Mouse (Mus musculus) lung, embryonic 14.5 days (tissue): ENCODE measurements around the gene Pskh1. TPM values are rescaled to one million over a fixed set of nuclear protein-coding genes. Genes with fewer than 3 reads are reported as not detected.

Source experiments
- ATAC-seq: fragments of 200-750 bp; cut with Nextera tagmentation; 2 replicates; pipeline ENCODE4 v1.8.0; 2017; ENCODE audit warnings: mild to moderate bottlenecking, moderate TSS enrichment, moderate library complexity; ENCODE audit not compliant: insufficient read depth
- DNase-seq: peaks from one replicate; pipeline ENCODE4 v3.0.0-alpha.2; 2015
- H3K27ac ChIP-seq: fragments of 300-500 bp; sonication (generic); 2 replicates; pipeline ENCODE4 v1.5.1; 2014; ENCODE audit warnings: low read depth, mild to moderate bottlenecking, moderate library complexity
- H3K27me3 ChIP-seq: fragments of 300-500 bp; sonication (generic); 2 replicates; pipeline ENCODE4 v1.6.1; 2014; ENCODE audit warnings: low read length, control low read depth; ENCODE audit not compliant: insufficient read depth
- H3K36me3 ChIP-seq: fragments of 300-500 bp; sonication (generic); 2 replicates; pipeline ENCODE4 v1.6.1; 2014; ENCODE audit warnings: control low read depth; ENCODE audit not compliant: insufficient read depth
- H3K4me1 ChIP-seq: fragments of 300-500 bp; sonication (generic); 2 replicates; pipeline ENCODE4 v1.6.1; 2014; ENCODE audit warnings: antibody characterized with exemption, control low read depth; ENCODE audit not compliant: insufficient read depth
- H3K4me2 ChIP-seq: fragments of 300-500 bp; sonication (generic); 2 replicates; pipeline ENCODE4 v1.6.1; 2014; ENCODE audit warnings: mild to moderate bottlenecking
- H3K4me3 ChIP-seq: fragments of 300-500 bp; sonication (generic); 2 replicates; pipeline ENCODE4 v1.5.1; 2014; ENCODE audit warnings: low read depth, low read length
- H3K9ac ChIP-seq: fragments of 300-500 bp; sonication (generic); 2 replicates; pipeline ENCODE4 v1.6.1; 2014
- H3K9me3 ChIP-seq: fragments of 300-500 bp; sonication (generic); 2 replicates; pipeline ENCODE4 v1.6.1; 2016; ENCODE audit warnings: low read depth, low read length, control low read depth
- CTCF ChIP-seq: IDR thresholded peaks from 2 replicates; pipeline ENCODE4 v1.5.1; 2016; ENCODE audit warnings: antibody characterized with exemption, low read depth
- WGBS: fragments of 180-500 bp; shearing (Covaris S2); extraction: QIAGEN DNeasy Blood & Tissue Kit; methylation state at CpG from one replicate; pipeline ENCODE4 v1.1.7; 2014; 5-methylcytosine and 5-hydroxymethylcytosine counted together
- microRNA-seq: library from miRNA; unstranded; fragments of <30 nt; microRNA quantifications from one replicate; pipeline ENCODE4, GENCODE M21; 2016; ENCODE audit warnings: borderline number of aligned reads
- polyA plus RNA-seq: library from polyadenylated mRNA; unstranded; fragments of >200 nt; fragmentation: Nextera tagmentation; extraction: Ambion mirVana; gene quantifications from 2 replicates; pipeline ENCODE4 v1.2.1, GENCODE M21; 2014

Gene Pskh1
- polyA plus RNA-seq, 1 experiment from 2014 or later = 33.7 TPM

- DNase-seq = peak; percentile 94
- peak within 1 kb of the TSS; percentile 80 for H3K4me3 ChIP-seq
- TF ChIP-seq CTCF = no peak
- 0 out of 2 replicates have a peak, but pooled peaks cover 4% of the 10 kb centered on the region for H3K36me3 ChIP-seq
- 1% methylated on average over 47 of the region's 47 CpGs for WGBS
- peak; percentile 87 for ATAC-seq
- peak within 1 kb of the TSS; percentile 94 for H3K27ac ChIP-seq
- peak within 1 kb of the TSS; percentile 78 for H3K4me2 ChIP-seq
- peak within 1 kb of the TSS; percentile 86 for H3K9ac ChIP-seq
- H3K9me3 ChIP-seq = no peaks in the 10 kb centered on the region
- no peaks in the 10 kb centered on the region for H3K27me3 ChIP-seq
- peaks cover 9% of the 10 kb centered on the region; the same call in 1 of the 2 replicates for H3K4me1 ChIP-seq
Observed at GRCm38 (mm10) chr8:105965905-105966341, 65.7 kb downstream of the Pskh1 start, which contains the start of gene Slc12a4. Slc12a4 (minus strand) TSS chr8:105966097.

- Histone ChIP-seq H3K9me3 (no peaks in the 10 kb centered on the region), H3K27ac (peak overlapping the region; percentile 77), H3K9ac (peak overlapping the region; percentile 16; the same call in 1 of the 2 replicates), H3K4me1 (peaks cover 9% of the 10 kb centered on the region; the same call in 1 of the 2 replicates), H3K36me3 (0 out of 2 replicates have a peak, but pooled peaks cover 4% of the 10 kb centered on the region), H3K4me3 (peak overlapping the region; percentile 80), H3K4me2 (peak overlapping the region; percentile 78), H3K27me3 (no peaks in the 10 kb centered on the region)
- peak; percentile 87 for DNase-seq
- TF ChIP-seq CTCF = no peak
- WGBS = 5% methylated on average over 19 of the region's 19 CpGs
- ATAC-seq = peak; percentile 71
Observed at GRCm38 (mm10) chr8:105966692-105967311, 66.6 kb downstream of the Pskh1 start.

GRCm38 (mm10) chr8:105969367-105969766 lies 69.1 kb downstream of the Pskh1 start:
- WGBS = 70% methylated on average over 1 of the region's 1 CpGs
- TF ChIP-seq CTCF = no peak

GRCm38 (mm10) chr8:105971019-105971720 lies 70.9 kb downstream of the Pskh1 start:
- no peaks in the 10 kb centered on the region for H3K27me3 ChIP-seq
- H3K4me1 ChIP-seq = peaks cover 6% of the 10 kb centered on the region; the same call in 1 of the 2 replicates
- no peak for TF ChIP-seq CTCF
- H3K9me3 ChIP-seq = no peaks in the 10 kb centered on the region
- no peak overlapping the region for H3K4me3 ChIP-seq
- no peak overlapping the region for H3K9ac ChIP-seq
- no peak for ATAC-seq
- no peak overlapping the region for H3K4me2 ChIP-seq
- no peak overlapping the region for H3K27ac ChIP-seq
- WGBS = 74% methylated on average over 8 of the region's 8 CpGs
- no peaks in the 10 kb centered on the region for H3K36me3 ChIP-seq
- no peak for DNase-seq

More at GRCm38 (mm10) chr8:105969367-105969766, 69.1 kb downstream of the Pskh1 start:
- Histone ChIP-seq H3K4me2 (no peak overlapping the region), H3K4me3 (no peak overlapping the region), H3K4me1 (peaks cover 8% of the 10 kb centered on the region; the same call in 1 of the 2 replicates), H3K9me3 (no peaks in the 10 kb centered on the region), H3K27ac (no peak overlapping the region), H3K27me3 (no peaks in the 10 kb centered on the region), H3K9ac (no peak overlapping the region), H3K36me3 (no peaks in the 10 kb centered on the region)
- no peak for ATAC-seq
- no peak for DNase-seq

- no peak for ATAC-seq
Observed at GRCm38 (mm10) chr8:105975363-105975762, 75.1 kb downstream of the Pskh1 start.

GRCm38 (mm10) chr8:105979325-105979724 lies 79.1 kb downstream of the Pskh1 start, which contains the start of gene Dpep3:
Dpep3 (minus strand) TSS chr8:105979429.
- H3K4me1 ChIP-seq = no peaks in the 10 kb centered on the region
- H3K36me3 ChIP-seq = no peaks in the 10 kb centered on the region
- H3K27ac ChIP-seq = no peak within 1 kb of the TSS
- H3K9ac ChIP-seq = no peak within 1 kb of the TSS
- no peaks in the 10 kb centered on the region for H3K9me3 ChIP-seq
- DNase-seq = no peak
- WGBS = 91% methylated on average over 15 of the region's 15 CpGs
- H3K27me3 ChIP-seq = no peaks in the 10 kb centered on the region
- TF ChIP-seq CTCF = no peak
- H3K4me3 ChIP-seq = no peak within 1 kb of the TSS
- no peak for ATAC-seq
- H3K4me2 ChIP-seq = no peak within 1 kb of the TSS

More at GRCm38 (mm10) chr8:105975363-105975762, 75.1 kb downstream of the Pskh1 start:
- DNase-seq = no peak
- 62% methylated on average over 7 of the region's 7 CpGs for WGBS
- no peaks in the 10 kb centered on the region for H3K9me3 ChIP-seq
- no peaks in the 10 kb centered on the region for H3K4me1 ChIP-seq
- H3K36me3 ChIP-seq = no peaks in the 10 kb centered on the region
- no peak for TF ChIP-seq CTCF
- no peak overlapping the region for H3K4me3 ChIP-seq
- no peak overlapping the region for H3K27ac ChIP-seq
- H3K27me3 ChIP-seq = no peaks in the 10 kb centered on the region
- no peak overlapping the region for H3K9ac ChIP-seq
- H3K4me2 ChIP-seq = no peak overlapping the region

- H3K4me3 ChIP-seq = no peak overlapping the region
- no peak overlapping the region for H3K9ac ChIP-seq
- no peaks in the 10 kb centered on the region for H3K36me3 ChIP-seq
- ATAC-seq = no peak
- no peaks in the 10 kb centered on the region for H3K9me3 ChIP-seq
- TF ChIP-seq CTCF = no peak
- DNase-seq = no peak
- H3K27ac ChIP-seq = no peak overlapping the region
- no peaks in the 10 kb centered on the region for H3K27me3 ChIP-seq
- no peak overlapping the region for H3K4me2 ChIP-seq
- no peaks in the 10 kb centered on the region for H3K4me1 ChIP-seq
- 88% methylated on average over 1 of the region's 1 CpGs for WGBS
Observed at GRCm38 (mm10) chr8:105981146-105981545, 80.9 kb downstream of the Pskh1 start.

Small RNA genes within 50 kb of the gene (microRNA-seq; reads per million reads assigned to microRNA genes)
- not detected for gene Mir7074

Other genes starting within 250 kb of the Pskh1 start
- 0.70 and 1.1 TPM in 2 replicates for gene Carmil2, start 214.2 kb upstream of the Pskh1 start, polyA plus RNA-seq
- 62.2 and 68.6 TPM in 2 replicates for gene Acd, start 199.3 kb upstream of the Pskh1 start, polyA plus RNA-seq
- 13.4 and 13.6 TPM in 2 replicates for gene Pard6a, start 199.3 kb upstream of the Pskh1 start, polyA plus RNA-seq
- 0.15 TPM in 1 of 2 replicates, not detected in the other for gene 4933405L10Rik, start 192.8 kb upstream of the Pskh1 start, polyA plus RNA-seq
- gene Enkd1, start 192.2 kb upstream of the Pskh1 start, polyA plus RNA-seq = 28.7 and 29.7 TPM in 2 replicates
- gene Gfod2, start 141.8 kb upstream of the Pskh1 start, polyA plus RNA-seq = 21.2 and 22.6 TPM in 2 replicates
- gene Ranbp10, start 73.1 kb upstream of the Pskh1 start, polyA plus RNA-seq = 12.2 and 13.8 TPM in 2 replicates
- gene Tsnaxip1, start 72.7 kb upstream of the Pskh1 start, polyA plus RNA-seq = 0.09 and 0.11 TPM in 2 replicates
- gene Cenpt, start 47.2 kb upstream of the Pskh1 start, polyA plus RNA-seq = 41.4 and 46.2 TPM in 2 replicates
- gene Thap11, start 45.3 kb upstream of the Pskh1 start, polyA plus RNA-seq = 62.7 and 70.7 TPM in 2 replicates
- gene Nutf2, start 39.9 kb upstream of the Pskh1 start, polyA plus RNA-seq = 317 and 347 TPM in 2 replicates
- gene Edc4, start 19.6 kb upstream of the Pskh1 start, polyA plus RNA-seq = 48.2 and 55.4 TPM in 2 replicates
- 0.97 TPM in 1 of 2 replicates, not detected in the other for gene Nrn1l, start 6.9 kb upstream of the Pskh1 start, polyA plus RNA-seq
- gene Ctrl, start 33.4 kb downstream of the Pskh1 start, polyA plus RNA-seq = 0.41 and 0.68 TPM in 2 replicates
- gene Psmb10, start 38.0 kb downstream of the Pskh1 start, polyA plus RNA-seq = 33.6 and 34.0 TPM in 2 replicates
- gene Lcat, start 42.9 kb downstream of the Pskh1 start, polyA plus RNA-seq = 1.2 and 2.1 TPM in 2 replicates
- 32.9 and 35.8 TPM in 2 replicates for gene Slc12a4, start 65.7 kb downstream of the Pskh1 start, polyA plus RNA-seq
- not detected in 2 replicates for gene Dpep3, start 79.0 kb downstream of the Pskh1 start, polyA plus RNA-seq
- gene Dus2, start 90.9 kb downstream of the Pskh1 start, polyA plus RNA-seq = 20.0 and 20.3 TPM in 2 replicates
- gene Dpep2nb, start 105.5 kb downstream of the Pskh1 start, polyA plus RNA-seq = not detected in 2 replicates
- 19.1 and 19.5 TPM in 2 replicates for gene Ddx28, start 111.4 kb downstream of the Pskh1 start, polyA plus RNA-seq
- gene Nfatc3, start 158.4 kb downstream of the Pskh1 start, polyA plus RNA-seq = 7.1 and 7.6 TPM in 2 replicates
- 29.6 and 31.1 TPM in 2 replicates for gene Esrp2, start 236.5 kb downstream of the Pskh1 start, polyA plus RNA-seq
- gene Pla2g15, start 250.0 kb downstream of the Pskh1 start, polyA plus RNA-seq = 3.5 and 3.8 TPM in 2 replicates